In genomic region chr2:145785758-145786617, GRCm38 (mm10) we compare ENCODE assay signal across 8 mouse cellular contexts.
DNase-seq lines count a peak whose midpoint lies in the region; ATAC-seq lines count a peak whose summit lies in the region.

No protein-coding gene starts in this region.

- 0 out of 2 replicates have a peak, but pooled peaks have one; percentile 46 for ATAC-seq in liver, embryonic 12.5 days

- H3K4me2 ChIP-seq in liver, embryonic 12.5 days: peak overlapping the region; percentile 57

- H3K9ac ChIP-seq in liver, embryonic 12.5 days: peak overlapping the region; percentile 27; the same call in 1 of the 2 replicates

- DNase-seq in cerebellum, adult 18-20 months: peak; percentile 21 to 23
- no peak for DNase-seq in cerebellum, adult 11-12 months
- peak; percentile 71 for DNase-seq in embryo, embryonic 9.5 days (ENCODE audit: extremely low spot score)
- DNase-seq in heart, adult 8-10 months (ENCODE audit: low spot score): peak; percentile 51
- peak; percentile 84 for DNase-seq in kidney, adult 18-20 months
- DNase-seq in neural tube, embryonic 10.5 days (ENCODE audit: extremely low spot score, low spot score): peak; percentile 60
- peak; percentile 72 for DNase-seq in yolk sac, embryonic 10.5 days (ENCODE audit: low spot score)

- 1% methylated on average over 18 of the region's 18 CpGs for WGBS in liver, embryonic 12.5 days (ENCODE audit: insufficient replicate concordance)

- no peaks in the 10 kb centered on the region for H3K27me3 ChIP-seq in liver, embryonic 12.5 days (replicated peaks)

- H3K36me3 ChIP-seq in liver, embryonic 12.5 days: no peaks in the 10 kb centered on the region

- peak overlapping the region; percentile 32 for H3K4me3 ChIP-seq in liver, embryonic 12.5 days

- H3K9me3 ChIP-seq in liver, embryonic 12.5 days (replicated peaks): no peaks in the 10 kb centered on the region

- H3K27ac ChIP-seq in liver, embryonic 12.5 days: peak overlapping the region; percentile 14; the same call in 1 of the 2 replicates

- H3K4me1 ChIP-seq in liver, embryonic 12.5 days: peaks cover 9% of the 10 kb centered on the region
